Mouse (Mus musculus): ENCODE measurements around the gene Sugp2. TPM values are rescaled to one million over a fixed set of nuclear protein-coding genes. Genes with fewer than 3 reads are reported as not detected.
A peak's percentile ranks its signal among the peaks of the same experiment; 100 is the strongest.

Gene Sugp2
- total RNA-seq, 2 experiments from 2014 or later = 52.2 to 55.4 TPM

DNA sequence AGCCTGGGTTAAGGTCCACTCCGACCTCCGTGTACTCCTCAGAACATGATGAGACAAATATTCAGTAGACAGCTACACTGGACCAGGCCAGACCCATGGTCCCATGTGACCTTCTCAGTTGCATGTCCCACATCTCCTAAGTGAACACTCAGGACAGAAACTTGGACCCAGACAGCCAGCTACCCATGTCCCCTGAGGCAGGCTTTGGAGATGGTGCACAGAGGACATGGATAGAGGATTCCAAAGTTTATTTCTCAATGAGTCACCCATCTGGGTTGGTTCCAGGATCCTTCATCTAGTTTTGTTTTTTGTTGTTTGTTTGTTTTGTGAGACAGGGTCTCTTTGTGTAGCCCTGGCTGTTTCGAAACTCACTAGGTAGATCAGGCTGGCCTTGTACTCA is 13.1 kb upstream of the Sugp2 start:
- DNase-seq = no peak

DNA sequence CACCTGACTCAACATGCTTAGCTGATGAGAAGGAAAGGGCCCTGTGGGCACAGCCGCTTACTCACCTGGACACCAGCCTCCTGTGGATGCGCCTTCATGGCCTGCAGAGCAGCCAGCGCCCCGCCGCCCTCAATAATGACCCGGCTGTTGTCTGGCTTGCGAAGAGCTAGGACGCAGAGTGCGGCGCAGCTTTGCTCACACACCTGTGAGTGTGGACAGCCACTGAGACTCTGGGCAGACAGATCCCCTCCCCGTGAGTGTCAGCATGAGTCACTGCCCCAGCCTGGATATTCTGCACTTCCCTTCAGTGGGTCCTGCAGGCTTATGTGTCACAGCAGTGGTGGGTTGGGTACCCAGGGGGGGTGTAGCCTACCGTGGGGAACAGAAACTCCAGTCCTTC is 12.0 kb upstream of the Sugp2 start:
- no peak for DNase-seq

- DNase-seq = peak; percentile 76
Observed at GRCm38 (mm10) chr8:70223341-70223740, 10.7 kb upstream of the Sugp2 start.

- DNase-seq = no peak
Observed at GRCm38 (mm10) chr8:70227997-70228396, 6.0 kb upstream of the Sugp2 start.

DNA sequence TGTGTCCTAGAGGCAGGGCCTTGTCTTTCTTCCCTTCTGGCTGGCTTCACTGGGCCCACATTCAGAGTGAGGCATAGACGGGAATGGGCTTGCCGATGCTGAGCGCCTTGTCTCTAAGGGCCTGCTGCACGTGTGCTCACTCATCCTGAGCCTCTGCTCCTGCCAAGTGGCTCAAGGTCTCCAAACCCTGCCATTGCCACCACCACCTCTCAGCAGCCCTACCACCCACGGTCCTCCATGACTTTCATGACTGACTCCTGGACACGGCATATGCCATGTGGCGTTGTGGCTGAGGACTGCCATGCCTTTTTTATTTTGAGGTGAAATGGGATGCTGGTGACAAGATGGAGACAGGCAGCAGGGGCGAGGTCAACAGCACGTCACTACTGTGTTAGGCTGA is 3.2 kb upstream of the Sugp2 start:
- DNase-seq = no peak

DNA sequence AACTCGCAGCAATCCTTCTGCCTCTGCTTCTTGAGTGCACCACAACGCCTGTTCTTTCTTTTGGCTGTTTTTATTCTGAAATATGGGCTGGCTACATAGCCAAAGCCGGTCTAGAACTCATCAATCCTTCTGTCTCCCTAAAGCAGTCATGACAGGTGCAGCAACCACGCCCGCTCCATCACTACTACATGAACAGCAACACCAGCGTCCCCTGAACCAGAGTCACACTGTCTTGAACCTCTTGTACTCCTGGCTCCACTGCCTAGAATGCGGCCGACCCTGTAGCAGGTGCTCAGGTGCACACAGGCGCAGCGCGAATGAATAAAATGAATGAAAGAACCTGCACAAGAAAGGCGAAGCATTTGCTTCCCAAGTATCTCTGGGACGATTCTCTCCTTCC is 420 bp upstream of the Sugp2 start:
- DNase-seq = no peak

DNA sequence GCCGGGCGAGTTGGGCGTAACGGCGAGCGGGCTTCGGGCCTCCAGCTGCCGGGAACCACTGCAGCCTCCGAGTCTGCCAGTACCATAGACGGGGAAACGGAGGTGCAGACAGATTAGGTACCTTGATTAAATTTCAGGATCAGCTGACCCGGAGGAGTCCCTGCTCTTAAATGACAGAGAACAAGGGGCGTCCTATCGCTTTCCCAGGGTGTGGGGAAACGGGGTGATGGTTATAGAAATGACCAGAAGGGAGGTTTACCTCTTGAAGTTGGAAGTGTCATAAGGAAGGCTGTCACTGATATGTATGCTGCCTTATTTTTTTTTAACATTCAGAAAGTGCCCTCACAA is 729 bp downstream of the Sugp2 start:
- no peak for DNase-seq

DNA sequence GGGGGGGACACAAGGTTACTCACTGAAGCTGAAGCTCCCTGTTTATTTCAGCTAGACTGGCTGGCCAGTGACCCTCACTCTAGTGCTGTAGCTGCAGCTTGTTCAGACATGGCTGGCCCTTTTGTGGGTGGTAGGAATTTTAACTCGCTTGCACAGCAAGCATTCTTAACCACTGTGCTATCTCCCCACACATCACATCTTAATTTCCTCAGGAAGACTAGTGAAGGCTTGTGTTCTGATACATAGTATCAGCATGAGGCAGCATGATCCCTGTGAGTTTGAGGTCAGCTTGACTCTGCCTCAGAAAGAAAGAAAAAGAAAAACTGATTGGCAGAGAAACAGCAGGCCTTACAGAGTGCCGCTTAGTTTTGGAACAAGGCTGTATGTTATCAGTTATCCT is 3.8 kb downstream of the Sugp2 start:
- no peak for DNase-seq

GRCm38 (mm10) chr8:70240642-70241041 is 6.6 kb downstream of the Sugp2 start:
- no peak for DNase-seq

DNA sequence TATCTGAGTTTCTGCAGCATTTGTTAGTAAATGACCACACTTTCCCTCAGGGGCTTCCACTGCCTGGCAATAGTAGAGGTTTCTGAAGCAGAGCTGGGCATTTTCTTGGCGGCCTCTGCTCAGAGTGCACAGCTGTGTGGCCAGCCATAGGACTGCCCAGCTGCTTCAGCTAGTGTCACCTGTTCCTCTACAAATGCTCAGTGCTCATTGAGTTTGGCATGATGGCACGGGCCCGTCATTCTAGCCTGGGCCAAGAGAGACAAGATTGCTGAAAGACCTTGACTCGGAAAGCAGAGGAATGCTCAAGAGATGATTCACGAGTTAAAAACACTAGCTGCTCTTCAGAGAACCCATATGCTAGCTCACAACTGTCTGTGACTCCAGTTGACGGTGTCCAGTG is 12.6 kb downstream of the Sugp2 start:
- DNase-seq = no peak

DNA sequence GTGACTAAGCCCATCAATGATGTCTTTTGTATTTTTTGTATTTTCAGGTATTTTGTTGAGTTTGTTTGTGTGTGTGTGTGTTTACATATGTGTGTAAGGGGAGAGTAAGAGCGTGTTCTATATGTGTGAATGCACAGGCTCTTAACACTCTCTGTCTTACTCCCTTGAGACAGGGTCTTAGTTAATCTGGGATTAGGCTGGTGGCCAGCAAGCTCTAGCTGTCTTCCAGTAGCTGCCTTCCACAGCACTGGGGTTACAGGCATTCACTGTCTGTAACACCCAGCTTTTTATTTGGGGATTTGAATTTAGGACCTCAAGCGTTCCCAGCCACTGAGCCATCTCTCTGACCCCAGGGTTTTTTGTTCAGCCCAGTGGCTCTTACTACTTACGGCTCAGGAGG is 13.8 kb downstream of the Sugp2 start:
- DNase-seq = no peak

DNA sequence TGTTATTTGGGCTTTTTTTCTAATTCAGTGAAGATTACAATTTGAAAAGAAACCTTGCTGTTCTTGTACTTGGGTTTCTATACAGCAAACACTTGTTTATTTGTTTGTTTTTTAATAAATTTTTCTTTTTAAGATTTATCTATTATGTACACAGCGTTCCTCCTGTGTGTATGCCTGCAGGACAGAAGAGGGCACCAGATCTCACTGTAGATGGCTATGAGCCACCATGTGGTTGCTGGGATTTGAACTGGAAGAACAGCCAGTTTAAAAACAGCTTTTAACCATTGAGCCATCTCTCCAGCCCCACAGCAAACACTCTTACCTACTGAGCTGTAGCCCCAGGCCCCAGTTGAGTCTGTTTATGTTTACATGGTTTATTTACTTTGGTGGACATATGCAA is 20.6 kb downstream of the Sugp2 start:
- DNase-seq = no peak

DNA sequence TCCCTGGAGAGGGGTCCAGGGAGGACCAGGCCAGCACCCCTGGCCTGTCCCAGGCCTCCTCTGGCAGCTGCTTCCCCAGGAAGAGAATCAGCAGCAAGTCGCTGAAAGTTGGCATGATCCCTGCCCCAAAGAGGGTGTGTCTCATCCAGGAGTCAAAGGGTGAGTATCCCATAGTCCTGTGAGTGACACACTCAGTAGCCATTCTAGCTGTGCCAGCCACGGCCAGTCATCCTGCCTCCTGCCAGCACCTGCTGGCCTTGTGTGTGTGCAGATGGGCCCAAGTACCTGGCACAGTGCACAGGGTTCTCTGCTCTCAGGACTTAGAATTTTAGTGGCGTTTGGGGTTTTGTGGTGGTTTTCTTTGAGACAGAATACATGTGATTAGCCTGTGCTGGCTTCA is 23.4 kb downstream of the Sugp2 start:
- DNase-seq = no peak

GRCm38 (mm10) chr8:70258600-70258999 is 24.6 kb downstream of the Sugp2 start:
- peak; percentile 52 for DNase-seq

- DNase-seq = no peak
Observed at GRCm38 (mm10) chr8:70259043-70259442, 25.0 kb downstream of the Sugp2 start.

- no peak for DNase-seq
Observed at GRCm38 (mm10) chr8:70267674-70268073, 33.6 kb downstream of the Sugp2 start.

DNA sequence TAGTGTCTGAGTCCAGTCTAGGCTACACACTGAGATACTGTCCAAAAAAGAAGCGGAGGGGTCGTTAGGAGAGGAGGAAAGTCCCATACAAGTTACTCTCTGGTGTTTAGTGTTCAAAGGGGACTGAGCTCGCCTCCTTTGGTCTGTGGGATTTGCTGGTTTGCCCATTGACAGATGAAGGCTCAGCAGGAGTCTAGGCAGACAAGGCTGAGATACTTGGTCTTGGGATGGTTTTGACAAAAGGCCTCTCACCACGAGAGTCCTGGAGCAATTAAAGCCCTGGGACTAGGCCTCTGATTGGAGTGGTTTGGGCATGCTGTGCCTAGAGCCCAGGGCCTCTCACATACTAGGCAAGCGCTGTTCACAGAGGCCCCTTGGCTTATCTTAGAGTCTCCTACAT is 34.3 kb downstream of the Sugp2 start:
- DNase-seq = no peak

DNA sequence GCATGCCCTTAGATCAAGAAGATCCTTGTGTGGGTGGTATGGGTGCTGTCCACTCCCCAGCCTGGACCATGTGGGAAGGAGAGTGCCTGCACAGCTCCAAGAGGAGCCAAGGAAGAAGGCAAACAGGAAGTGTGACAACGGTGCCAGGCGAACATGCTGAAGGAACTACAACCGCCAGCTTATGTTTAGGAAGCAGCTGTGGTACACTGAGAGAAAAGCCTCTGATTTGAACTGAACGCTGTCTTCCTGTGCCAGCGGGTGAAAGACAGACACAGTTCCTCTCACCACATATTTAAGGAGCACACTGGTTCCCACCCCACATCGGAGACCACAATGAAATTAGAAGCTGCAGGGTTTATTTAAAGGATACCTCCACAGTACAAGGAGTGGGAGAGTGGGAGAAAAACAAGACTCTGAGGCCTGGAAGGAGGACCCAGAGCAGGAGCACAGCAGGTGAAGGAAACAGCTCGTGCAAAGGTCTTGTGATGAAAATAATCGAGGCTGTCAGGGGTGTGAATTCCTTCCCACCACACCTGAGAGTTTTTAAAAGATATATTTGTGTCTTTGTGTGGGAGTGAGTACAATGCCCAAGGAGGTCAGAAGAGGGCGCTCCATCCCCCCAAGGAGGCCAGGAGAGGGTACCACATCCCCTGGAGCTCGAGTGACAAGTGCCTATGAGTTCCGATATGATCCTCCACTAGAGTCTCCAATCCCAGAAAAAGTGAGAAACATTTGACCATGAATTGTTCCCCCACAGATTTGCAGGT is 35.0 kb downstream of the Sugp2 start:
- peak; percentile 57 for DNase-seq

GRCm38 (mm10) chr8:70272949-70273348 is 38.9 kb downstream of the Sugp2 start:
- DNase-seq = no peak

DNA sequence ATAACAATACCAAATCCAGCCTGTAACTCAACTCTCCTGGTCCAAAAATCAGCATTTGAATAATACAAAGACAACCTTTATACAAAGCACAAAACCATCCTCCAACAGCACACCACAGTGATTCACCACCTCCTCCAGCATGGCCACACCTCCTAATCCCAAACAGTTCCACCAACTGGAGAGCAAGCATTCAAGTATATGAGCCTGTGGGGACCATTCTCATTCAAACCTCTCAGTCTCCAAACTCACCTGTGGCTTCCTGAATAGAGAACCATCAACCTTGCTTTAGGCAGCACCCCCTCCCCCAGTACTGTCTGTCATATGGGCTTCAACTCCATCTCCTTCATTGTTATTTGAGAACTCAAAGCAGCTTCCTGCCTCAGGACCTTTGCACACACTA is 40.3 kb downstream of the Sugp2 start:
- no peak for DNase-seq

DNA sequence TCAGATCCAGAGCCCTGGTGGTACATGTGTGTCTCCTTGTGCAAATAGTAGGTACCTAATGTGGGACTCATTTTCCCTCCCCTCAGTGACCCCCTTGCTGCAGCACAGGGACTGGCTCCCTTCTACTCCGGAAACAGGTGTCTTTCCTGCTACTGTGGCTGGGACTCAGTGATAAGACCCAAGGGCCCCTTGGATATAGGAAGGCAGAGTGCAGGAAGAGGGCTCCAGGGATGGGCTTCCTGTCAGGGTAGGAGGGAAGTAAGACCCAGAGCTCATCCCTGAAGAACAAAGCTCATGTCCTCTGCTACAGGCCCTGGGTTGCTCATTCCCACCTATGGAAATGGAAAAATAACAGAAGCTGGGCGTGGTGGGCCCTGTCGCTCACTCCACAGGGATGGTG is 42.5 kb downstream of the Sugp2 start:
- DNase-seq = peak; percentile 55

GRCm38 (mm10) chr8:70278175-70278574 is 44.1 kb downstream of the Sugp2 start:
- no peak for DNase-seq

GRCm38 (mm10) chr8:70279266-70279665 is 45.2 kb downstream of the Sugp2 start:
- DNase-seq = no peak

DNA sequence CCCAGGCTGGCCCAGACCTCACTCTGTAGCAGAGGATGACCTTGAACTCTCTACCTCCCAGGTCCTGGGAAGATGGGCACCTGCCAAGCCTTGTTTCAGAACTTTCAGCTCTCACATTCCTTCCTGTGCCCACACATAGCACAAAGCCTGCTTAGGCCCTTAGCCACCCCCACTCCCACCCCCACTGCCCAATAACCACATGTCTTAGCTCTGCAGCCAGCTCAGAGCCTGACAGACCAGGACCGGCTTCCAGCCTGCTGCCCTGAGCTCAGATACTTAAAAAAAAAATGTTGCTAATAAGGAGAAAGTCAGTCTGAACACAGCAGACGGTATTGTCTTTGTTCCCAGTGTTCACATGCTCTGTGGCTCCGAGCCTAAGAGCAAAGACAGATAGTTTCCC is 47.0 kb downstream of the Sugp2 start:
- DNase-seq = no peak

DNA sequence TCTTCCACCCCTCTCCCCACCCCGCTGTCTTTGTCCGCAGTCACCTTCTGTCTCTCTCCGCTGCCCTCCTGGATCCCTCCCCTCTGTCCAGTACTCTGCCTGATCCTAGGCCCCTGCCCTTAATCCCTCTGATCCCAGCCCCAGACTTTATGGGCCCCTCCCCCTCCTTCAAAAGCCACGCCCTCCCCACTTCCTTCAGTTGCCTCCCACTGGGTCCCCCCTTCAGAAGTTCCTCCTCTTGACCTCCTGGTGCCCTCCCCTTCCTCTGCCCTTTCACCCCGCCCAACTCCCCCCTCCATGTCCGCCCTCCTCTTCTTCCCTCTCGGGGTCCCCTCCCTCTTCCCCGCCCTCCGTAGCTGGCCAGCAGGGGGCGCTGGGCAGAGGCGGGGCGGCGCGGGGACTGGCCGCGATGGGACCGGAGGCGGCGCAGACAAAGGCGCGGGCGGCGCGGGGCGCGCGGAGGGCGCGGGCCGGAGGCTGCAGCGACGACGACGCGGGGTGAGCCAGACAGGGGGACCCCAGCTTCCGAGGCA is 48.6 kb downstream of the Sugp2 start, which contains the start of gene Homer3:
Homer3 (plus strand) TSS at position 225 of the 533 bp plus-strand sequence.
- peak; percentile 95 for DNase-seq
